Mouse (Mus musculus): Measurements from ENCODE around the gene Apol7c. TPM values are rescaled to one million over a fixed set of nuclear protein-coding genes. Genes with fewer than 3 reads are reported as not detected.
"Not testable (repeated sequence)": the region's sequence is repeated elsewhere in the genome, so short reads cannot be mapped to it uniquely, and the experiment has no call there.

Gene Apol7c
- not detected for total RNA-seq (2021)

DNA sequence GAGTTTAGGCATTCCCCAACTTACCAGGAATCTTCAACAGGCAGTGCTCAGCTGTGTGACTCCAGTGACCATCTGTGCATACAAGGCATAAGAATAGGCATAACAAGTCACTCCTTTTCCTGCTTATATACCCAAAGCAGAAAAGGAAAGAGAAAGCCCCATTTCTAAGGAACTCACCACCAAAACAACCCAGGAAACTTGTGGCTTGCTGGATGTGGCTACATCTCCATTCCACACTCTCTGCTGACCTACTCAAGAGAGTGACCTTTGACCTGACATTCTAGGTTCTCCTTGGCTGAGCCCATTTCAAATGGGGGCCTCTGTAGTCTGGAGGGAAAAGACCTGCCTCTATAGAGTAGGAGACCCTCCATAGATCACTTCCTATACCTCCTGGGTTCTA lies at the start of gene Apol7c:
TSS of gene Apol7c (minus strand) at position 101 of the 400 bp plus-strand sequence.
- DNase-seq (ENCODE audit: low spot score in 2 of 2), result no peak
- intact Hi-C loops (cut with DNase I), result loop anchor here (10.0 kb wide), 1 partner anchor 48 kb away; no protein-coding TSS in a partner anchor

DNA sequence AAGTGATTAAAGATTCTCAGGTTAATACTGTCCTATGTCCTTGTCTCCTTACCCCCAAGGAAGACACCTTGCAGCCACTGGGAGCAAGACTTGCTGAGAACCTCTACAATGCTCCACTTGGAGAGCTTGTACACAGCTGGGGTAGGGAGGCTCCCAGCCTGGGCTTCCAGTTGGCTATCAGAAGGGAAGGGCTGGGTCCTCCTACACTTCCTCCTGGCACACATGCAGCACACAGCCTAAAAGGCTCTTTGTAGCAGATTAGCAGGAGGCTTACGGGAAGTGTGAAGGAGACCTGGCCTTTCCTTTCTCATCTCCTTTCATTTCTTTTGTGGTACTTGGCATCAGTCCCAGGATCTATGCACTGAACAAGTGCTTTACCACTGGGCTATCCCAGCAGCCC lies 48.6 kb upstream of the Apol7c start:
- DNase-seq (ENCODE audit: low spot score in 2 of 2), result peak in 1 of 2 experiments; percentile 14
- intact Hi-C loops (cut with DNase I), result no loop called here

DNA sequence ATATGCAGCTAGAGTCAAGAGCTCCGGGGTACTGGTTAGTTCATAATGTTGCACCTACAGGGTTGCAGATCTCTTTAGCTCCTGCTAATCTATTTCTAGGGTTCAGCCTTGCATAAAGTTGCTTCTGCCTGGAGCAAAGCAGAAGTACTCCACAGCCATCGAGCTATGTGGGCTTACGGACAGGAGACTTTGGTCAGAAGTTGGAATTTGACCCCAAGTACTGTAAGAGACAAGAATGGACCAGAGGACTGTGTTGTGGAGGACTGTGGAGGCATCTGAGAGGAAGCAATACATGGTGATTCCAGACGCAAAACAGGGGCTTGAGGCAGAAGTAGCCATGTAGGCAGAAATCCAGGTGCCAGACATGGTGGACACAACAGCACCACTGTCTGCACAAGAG lies 46.2 kb upstream of the Apol7c start:
- no peak for DNase-seq (ENCODE audit: low spot score in 2 of 2)
- intact Hi-C loops (cut with DNase I), result no loop called here

GRCm38 (mm10) chr15:77578801-77579200 lies 45.7 kb upstream of the Apol7c start:
- intact Hi-C loops (cut with DNase I), result no loop called here
- DNase-seq (ENCODE audit: low spot score in 2 of 2), result no peak

DNA sequence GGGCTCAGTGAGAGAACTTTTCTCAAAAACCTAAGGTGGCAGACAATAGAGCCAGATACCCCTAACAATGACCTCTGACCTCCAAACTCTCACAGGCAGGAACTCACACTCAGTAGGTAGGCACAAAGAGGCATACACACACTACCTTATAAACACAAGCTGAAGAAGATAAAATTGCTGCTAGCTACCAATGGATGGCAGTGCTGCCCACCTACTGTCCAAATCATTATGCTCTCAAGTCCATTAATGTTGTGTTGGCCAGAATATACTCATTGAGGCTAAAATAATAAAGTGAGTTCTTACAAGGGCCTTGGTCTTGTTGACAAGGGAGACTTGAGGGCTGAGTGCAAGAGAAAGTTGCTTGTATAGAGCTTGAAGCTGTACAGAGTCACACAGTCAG lies 30.1 kb upstream of the Apol7c start:
- intact Hi-C loops (cut with DNase I), result no loop called here
- DNase-seq (ENCODE audit: low spot score in 2 of 2), result no peak

DNA sequence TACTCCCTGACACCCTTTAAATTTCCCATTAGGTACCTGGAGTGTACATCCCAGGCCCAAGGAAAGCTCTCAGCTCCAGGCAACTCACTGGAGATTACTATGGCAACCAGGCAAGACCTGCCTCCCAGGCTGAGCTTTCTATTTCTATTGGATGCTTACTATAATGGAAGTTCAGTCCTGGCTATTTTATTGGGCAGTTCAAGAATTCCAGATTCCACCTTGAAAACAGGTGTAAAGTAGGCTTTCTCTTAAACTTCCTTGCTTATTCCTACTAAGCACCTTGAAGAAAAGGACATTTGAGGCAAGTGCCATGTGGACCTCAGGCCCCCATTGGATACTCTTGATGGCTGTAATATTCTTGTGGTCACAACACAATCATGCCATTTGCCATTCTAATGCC lies 28.7 kb upstream of the Apol7c start, which contains the start of gene 1700025B11Rik:
TSS of gene 1700025B11Rik (minus strand) at position 101 of the 400 bp plus-strand sequence.
- intact Hi-C loops (cut with DNase I), result loop anchor here (1.0 kb wide), 1 partner anchor 38 kb away; the partner anchor contains the start of gene Gm36245
- DNase-seq (ENCODE audit: low spot score in 2 of 2), result no peak

- not testable (repeated sequence) for DNase-seq (ENCODE audit: low spot score in 2 of 2)
- intact Hi-C loops (cut with DNase I), result loop anchor here (10.0 kb wide), 1 partner anchor 54 kb away; no protein-coding TSS in a partner anchor
These were observed 6.1 kb upstream of the Apol7c start for GRCm38 (mm10) chr15:77539221-77539620.

DNA sequence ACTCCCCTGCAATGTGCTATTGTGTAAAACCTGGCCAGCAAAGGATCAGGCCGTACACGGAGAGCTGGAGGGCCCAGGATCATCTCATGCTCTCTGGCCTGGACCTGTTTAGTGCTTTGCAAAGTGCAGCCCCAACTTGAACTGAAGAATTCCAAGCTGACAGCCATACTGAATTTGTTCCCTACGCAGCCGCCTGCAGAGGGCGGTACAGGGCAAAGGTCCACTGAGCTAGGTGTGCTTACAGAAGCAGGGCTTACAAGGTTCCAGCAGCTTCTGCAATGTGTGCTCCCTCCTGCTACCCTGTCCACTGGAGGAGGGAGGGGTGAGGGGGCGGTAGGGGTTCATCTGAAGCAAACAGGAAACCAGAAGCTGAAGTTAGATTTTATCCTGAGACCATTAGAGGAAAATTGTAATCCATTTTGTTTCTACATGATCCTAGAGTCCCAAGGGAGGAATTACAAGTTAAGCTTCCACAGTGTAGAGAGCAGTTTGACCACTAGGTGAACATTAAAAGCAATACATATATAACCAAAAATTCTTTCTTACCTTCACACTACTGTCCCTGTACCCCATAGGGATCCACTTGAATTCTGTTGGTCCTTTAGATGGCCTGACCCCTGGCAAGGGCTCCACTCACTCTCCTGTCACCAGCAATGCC lies 9.8 kb downstream of the Apol7c start:
- peak in 1 of 2 experiments; percentile 28 for DNase-seq (ENCODE audit: low spot score in 2 of 2)
- intact Hi-C loops (cut with DNase I), result loop anchor here (1.0 kb wide), 1 partner anchor 110 kb away; no protein-coding TSS in a partner anchor

- DNase-seq (ENCODE audit: low spot score in 2 of 2); intact Hi-C loops (cut with DNase I): not testable (repeated sequence)
These were observed 12.5 kb downstream of the Apol7c start for GRCm38 (mm10) chr15:77520596-77520995.

DNA sequence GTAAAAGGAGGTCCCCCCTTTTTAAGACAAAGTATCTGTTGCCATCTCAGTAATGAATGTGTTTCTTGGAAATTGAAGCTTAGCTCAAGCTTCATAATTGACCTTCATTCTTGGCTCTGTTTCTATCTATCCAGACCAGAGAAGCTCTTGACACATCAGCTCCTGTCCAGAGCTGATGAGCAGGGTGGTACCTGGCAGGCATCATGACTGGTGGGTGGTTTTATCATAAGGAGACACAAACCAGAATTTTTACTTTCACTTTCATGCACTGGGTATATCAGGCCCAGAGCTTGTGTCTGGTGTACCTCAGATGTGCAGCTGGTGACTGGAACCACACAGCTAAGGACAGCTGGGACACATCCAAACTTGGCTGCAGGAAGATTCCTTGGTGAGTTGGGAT lies 25.1 kb downstream of the Apol7c start, which contains the start of gene Apol11a:
TSS of gene Apol11a (plus strand) at position 306 of the 400 bp plus-strand sequence.
- intact Hi-C loops (cut with DNase I); DNase-seq (ENCODE audit: low spot score in 2 of 2): not testable (repeated sequence)

GRCm38 (mm10) chr15:77494694-77495093 lies 38.4 kb downstream of the Apol7c start:
- DNase-seq (ENCODE audit: low spot score in 2 of 2); intact Hi-C loops (cut with DNase I): not testable (repeated sequence)

- DNase-seq (ENCODE audit: low spot score in 2 of 2); intact Hi-C loops (cut with DNase I): not testable (repeated sequence)
These were observed 39.9 kb downstream of the Apol7c start for GRCm38 (mm10) chr15:77493181-77493580.

GRCm38 (mm10) chr15:77482140-77482794 lies 50.8 kb downstream of the Apol7c start:
- intact Hi-C loops (cut with DNase I), result loop anchor here (10.0 kb wide), 1 partner anchor 53 kb away; the partner anchor contains the start of gene Apol7c

DNA sequence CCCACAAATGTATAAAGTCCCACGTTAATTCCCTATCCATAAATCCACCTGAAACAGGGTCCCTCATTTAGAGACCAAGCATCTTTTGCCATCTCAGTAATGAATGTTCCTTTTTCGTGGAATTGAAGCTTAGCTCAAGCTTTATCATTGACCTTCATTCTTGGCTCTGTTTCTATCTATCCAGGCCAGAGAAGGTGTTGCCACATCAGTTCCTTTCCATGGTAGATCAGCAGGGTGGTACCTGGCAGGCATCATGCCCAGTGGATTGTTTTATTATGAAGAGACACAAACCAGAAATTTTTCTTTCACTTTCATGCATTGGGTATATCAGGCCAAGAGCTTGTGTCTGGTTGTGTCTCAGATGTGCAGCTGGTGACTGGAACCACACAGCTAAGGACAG lies 56.4 kb downstream of the Apol7c start, which contains the start of gene Apol10a:
TSS of gene Apol10a (plus strand) at position 355 of the 400 bp plus-strand sequence.
- intact Hi-C loops (cut with DNase I), result loop anchor here (10.0 kb wide), 1 partner anchor 188 kb away; no protein-coding TSS in a partner anchor
- DNase-seq (ENCODE audit: low spot score in 2 of 2), result not testable (repeated sequence)

More at GRCm38 (mm10) chr15:77482140-77482794, 50.8 kb downstream of the Apol7c start:
- no peak for DNase-seq (ENCODE audit: low spot score in 2 of 2)

Other genes with a start within 250 kb of the Apol7c start
- 100 to 1,000 TPM; 244 to 265 TPM for gene Rbfox2, start 226.3 kb downstream of the Apol7c start, total RNA-seq (2021)
- gene Apol7a, start 134.2 kb downstream of the Apol7c start, total RNA-seq (2021), result under 1 TPM in 1 of 2 experiments, not detected in 1; 0.50 TPM
- gene Apol9a, start 122.2 kb downstream of the Apol7c start, total RNA-seq (2021), result not detected
- gene Apol7b, start 85.8 kb downstream of the Apol7c start, total RNA-seq (2021), result under 1 TPM in 1 of 2 experiments, not detected in 1; 0.28 TPM
- not detected for gene Apol10a, start 56.3 kb downstream of the Apol7c start, total RNA-seq (2021)
- not detected for gene Apol11a, start 25.0 kb downstream of the Apol7c start, total RNA-seq (2021)
- not detected for gene 1700025B11Rik, start 28.6 kb upstream of the Apol7c start, total RNA-seq (2021)
- not detected for gene Apol10b, start 62.8 kb upstream of the Apol7c start, total RNA-seq (2021)
- not detected for gene Gm36245, start 65.9 kb upstream of the Apol7c start, total RNA-seq (2021)
- gene Apol11b, start 110.0 kb upstream of the Apol7c start, total RNA-seq (2021), result not detected
- under 1 TPM in 1 of 2 experiments, not detected in 1; 0.27 TPM for gene Apol7e, start 165.5 kb upstream of the Apol7c start, total RNA-seq (2021)
- not detected for gene Apol9b, start 195.7 kb upstream of the Apol7c start, total RNA-seq (2021)
- 1 to 10 TPM; 2.2 to 3.3 TPM for gene Apol8, start 223.7 kb upstream of the Apol7c start, total RNA-seq (2021)

Measured in left cerebral cortex, postnatal 25 days (tissue).